Mouse (Mus musculus): ENCODE results near the gene Gsdma2.
"Not testable (repeated sequence)": the region's sequence is repeated elsewhere in the genome, so short reads cannot be mapped to it uniquely, and the experiment has no call there.

Gene Gsdma2

GRCm38 (mm10) chr11:98646459-98646858 is at the start of gene Gsdma2:
TSS of gene Gsdma2 (plus strand) at chr11:98646759.
- in situ Hi-C loops (cut with MboI, MseI) = loop anchor here (5.0 kb wide), 1 partner anchor 39 kb away; no protein-coding TSS in a partner anchor

- in situ Hi-C loops (cut with MboI, MseI) = loop anchor here (5.0 kb wide), 1 partner anchor 40 kb away; no protein-coding TSS in a partner anchor
These were observed 49.2 kb upstream of the Gsdma2 start for GRCm38 (mm10) chr11:98597363-98597762.

GRCm38 (mm10) chr11:98597991-98598390 is 48.6 kb upstream of the Gsdma2 start, which contains the start of gene Lrrc3c:
TSS of gene Lrrc3c (plus strand) at chr11:98598291.
- in situ Hi-C loops (cut with MboI, MseI) = loop anchor here (5.0 kb wide), 1 partner anchor 41 kb away; no protein-coding TSS in a partner anchor

GRCm38 (mm10) chr11:98598851-98599290 is 47.7 kb upstream of the Gsdma2 start:
- in situ Hi-C loops (cut with MboI, MseI) = loop anchor here (5.0 kb wide), 1 partner anchor 42 kb away; no protein-coding TSS in a partner anchor

- in situ Hi-C loops (cut with MboI, MseI) = loop anchor here (5.0 kb wide), 1 partner anchor 42 kb away; no protein-coding TSS in a partner anchor
These were observed 47.3 kb upstream of the Gsdma2 start for GRCm38 (mm10) chr11:98599291-98599690.

- in situ Hi-C loops (cut with MboI, MseI) = no loop called here
These were observed 44.4 kb upstream of the Gsdma2 start for GRCm38 (mm10) chr11:98602090-98602690.

- in situ Hi-C loops (cut with MboI, MseI) = no loop called here
These were observed 42.6 kb upstream of the Gsdma2 start for GRCm38 (mm10) chr11:98603953-98604352.

GRCm38 (mm10) chr11:98604911-98605310 is 41.6 kb upstream of the Gsdma2 start:
- in situ Hi-C loops (cut with MboI, MseI) = loop anchor here (5.0 kb wide), 1 partner anchor 42 kb away; the partner anchor contains the start of gene Gsdma2

- in situ Hi-C loops (cut with MboI, MseI) = loop anchor here (5.0 kb wide), 1 partner anchor 41 kb away; the partner anchor contains the start of gene Gsdma2
These were observed 39.8 kb upstream of the Gsdma2 start for GRCm38 (mm10) chr11:98606763-98607162.

GRCm38 (mm10) chr11:98620791-98621190 is 25.8 kb upstream of the Gsdma2 start:
- in situ Hi-C loops (cut with MboI, MseI) = no loop called here

- in situ Hi-C loops (cut with MboI, MseI) = not testable (repeated sequence)
These were observed 22.6 kb upstream of the Gsdma2 start for GRCm38 (mm10) chr11:98623981-98624380.

GRCm38 (mm10) chr11:98624381-98624780 is 22.2 kb upstream of the Gsdma2 start:
- in situ Hi-C loops (cut with MboI, MseI) = not testable (repeated sequence)

GRCm38 (mm10) chr11:98625611-98626410 is 20.7 kb upstream of the Gsdma2 start, which contains the start of the genes Gm12355 and Gsdma3:
TSS of gene Gm12355 (minus strand) at chr11:98625661.
TSS of gene Gsdma3 (plus strand) at chr11:98626360.
- in situ Hi-C loops (cut with MboI, MseI) = no loop called here

- in situ Hi-C loops (cut with MboI, MseI) = no loop called here
These were observed 17.9 kb upstream of the Gsdma2 start for GRCm38 (mm10) chr11:98628706-98629105.

GRCm38 (mm10) chr11:98630646-98631045 is 15.9 kb upstream of the Gsdma2 start:
- in situ Hi-C loops (cut with MboI, MseI) = loop anchor here (10.0 kb wide), 2 partner anchors 46 to 64 kb away; partner anchors contain the start of gene Ormdl3

- in situ Hi-C loops (cut with MboI, MseI) = loop anchor here (5.0 to 10.0 kb wide), 3 partner anchors 37 to 59 kb away; partner anchors contain the start of gene Ormdl3
These were observed 11.1 kb upstream of the Gsdma2 start for GRCm38 (mm10) chr11:98635312-98635970.

- in situ Hi-C loops (cut with MboI, MseI) = loop anchor here (5.0 to 10.0 kb wide), 3 partner anchors 35 to 57 kb away; partner anchors contain the start of gene Ormdl3
These were observed 9.1 kb upstream of the Gsdma2 start for GRCm38 (mm10) chr11:98637501-98637900.

- in situ Hi-C loops (cut with MboI, MseI) = no loop called here
These were observed 6.5 kb upstream of the Gsdma2 start for GRCm38 (mm10) chr11:98640091-98640490.

GRCm38 (mm10) chr11:98644757-98645156 is 1.8 kb upstream of the Gsdma2 start:
- in situ Hi-C loops (cut with MboI, MseI) = loop anchor here (5.0 kb wide), 1 partner anchor 37 kb away; no protein-coding TSS in a partner anchor

- in situ Hi-C loops (cut with MboI, MseI) = loop anchor here (5.0 kb wide), 1 partner anchor 39 kb away; no protein-coding TSS in a partner anchor
These were observed 613 bp upstream of the Gsdma2 start for GRCm38 (mm10) chr11:98645946-98646345.

- in situ Hi-C loops (cut with MboI, MseI) = not testable (repeated sequence)
These were observed 8.5 kb downstream of the Gsdma2 start for GRCm38 (mm10) chr11:98655076-98655475.

Data from regulatory T cell (primary cell).